Mouse (Mus musculus): ENCODE measurements around the gene Gm4894. TPM values are rescaled to one million over a fixed set of nuclear protein-coding genes. Genes with fewer than 3 reads are reported as not detected.

Gm4894 gene
- polyA plus RNA-seq (2012; rRNA removed), result not detected in 2 replicates

DNA sequence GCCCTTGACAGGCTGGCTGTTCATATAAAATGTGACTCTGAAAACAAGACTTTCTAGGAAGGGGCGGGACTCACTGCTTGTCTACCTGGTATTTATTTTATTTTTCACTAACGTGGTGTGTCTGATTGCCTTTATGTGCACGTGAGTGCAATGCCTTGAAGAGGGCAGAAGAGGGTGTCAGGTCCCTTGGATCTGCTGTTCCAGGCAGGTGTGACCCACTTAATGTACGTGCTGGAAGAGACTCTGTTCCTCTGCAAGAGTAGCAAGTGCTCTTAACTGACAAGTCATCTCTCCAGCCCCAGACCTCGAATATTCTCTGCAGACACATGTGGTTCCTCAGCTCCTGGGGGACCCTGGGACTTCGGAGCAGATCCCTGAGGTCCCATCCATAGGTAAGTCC is at the start of gene Gm4894:
Gm4894 (plus strand) TSS at position 301 of the 400 bp plus-strand sequence.

Other genes with a start within 250 kb of the Gm4894 start
- 30.2 and 31.4 TPM in 2 replicates for gene Zw10, start 194.9 kb upstream of the Gm4894 start, polyA plus RNA-seq (2012; rRNA removed)
- gene Tmprss5, start 169.3 kb upstream of the Gm4894 start, polyA plus RNA-seq (2012; rRNA removed), result 1.5 and 1.7 TPM in 2 replicates
- 11.6 and 16.0 TPM in 2 replicates for gene Drd2, start 90.1 kb downstream of the Gm4894 start, polyA plus RNA-seq (2012; rRNA removed)
- gene Ankk1, start 176.5 kb downstream of the Gm4894 start, polyA plus RNA-seq (2012; rRNA removed), result 0.03 and 0.04 TPM in 2 replicates
- gene Ttc12, start 235.7 kb downstream of the Gm4894 start, polyA plus RNA-seq (2012; rRNA removed), result 1.8 and 2.1 TPM in 2 replicates

All from central nervous system, embryonic 18 days (tissue).